Mouse (Mus musculus) urinary bladder, postnatal 36 days (tissue): ENCODE measurements around the gene Sox11.

Source experiments
- DNase-seq, 2 experiments: peaks; one replicate each; pipeline ENCODE4 v3.0.0; 2022; ENCODE audit warnings: low spot score in 2 of 2, mixed read lengths in 1 of 2

Sox11 gene

GRCm38 (mm10) chr12:27336801-27337200, 5.6 kb downstream of the Sox11 start:
- DNase-seq = no peak

GRCm38 (mm10) chr12:27336336-27336735, 6.0 kb downstream of the Sox11 start:
- DNase-seq = no peak

GRCm38 (mm10) chr12:27335356-27336055, 6.9 kb downstream of the Sox11 start:
- no peak for DNase-seq

- DNase-seq = no peak
Observed at GRCm38 (mm10) chr12:27333590-27333989, 8.8 kb downstream of the Sox11 start.

- DNase-seq = no peak
Observed at GRCm38 (mm10) chr12:27323423-27323822, 19.0 kb downstream of the Sox11 start.

- no peak for DNase-seq
Observed at GRCm38 (mm10) chr12:27320705-27321104, 21.7 kb downstream of the Sox11 start.

- no peak for DNase-seq
Observed at GRCm38 (mm10) chr12:27312985-27313384, 29.4 kb downstream of the Sox11 start.

GRCm38 (mm10) chr12:27311854-27312466, 30.4 kb downstream of the Sox11 start:
- DNase-seq = no peak

- DNase-seq = no peak
Observed at GRCm38 (mm10) chr12:27311316-27311832, 31.0 kb downstream of the Sox11 start.

- no peak for DNase-seq
Observed at GRCm38 (mm10) chr12:27310703-27311102, 31.7 kb downstream of the Sox11 start.

GRCm38 (mm10) chr12:27309969-27310368, 32.4 kb downstream of the Sox11 start:
- no peak for DNase-seq

GRCm38 (mm10) chr12:27304713-27305437, 37.5 kb downstream of the Sox11 start:
- DNase-seq = no peak

GRCm38 (mm10) chr12:27303190-27303589, 39.2 kb downstream of the Sox11 start:
- no peak for DNase-seq

GRCm38 (mm10) chr12:27298721-27299120, 43.7 kb downstream of the Sox11 start:
- no peak for DNase-seq

GRCm38 (mm10) chr12:27294191-27294590, 48.2 kb downstream of the Sox11 start:
- no peak for DNase-seq

- DNase-seq = no peak
Observed at GRCm38 (mm10) chr12:27293736-27294135, 48.6 kb downstream of the Sox11 start.

- no peak for DNase-seq
Observed at GRCm38 (mm10) chr12:27293208-27293607, 49.2 kb downstream of the Sox11 start.
